Mouse (Mus musculus) lung, adult 2 months (tissue): ENCODE measurements around the gene Cped1.

Source experiments
- CTCF ChIP-seq: fragments of 200-500 bp; IDR thresholded peaks from 2 replicates; pipeline ENCODE4 v1.5.1; 2011; ENCODE audit warnings: mild to moderate bottlenecking, low read length, control low read depth; ENCODE audit not compliant: insufficient read depth
- POLR2A ChIP-seq: fragments of 200-500 bp; IDR thresholded peaks from 2 replicates; pipeline ENCODE4 v1.6.1; 2011; ENCODE audit warnings: low read depth, mild to moderate bottlenecking, control low read depth, low read length, borderline replicate concordance; ENCODE audit errors: extremely low read depth

DNA sequence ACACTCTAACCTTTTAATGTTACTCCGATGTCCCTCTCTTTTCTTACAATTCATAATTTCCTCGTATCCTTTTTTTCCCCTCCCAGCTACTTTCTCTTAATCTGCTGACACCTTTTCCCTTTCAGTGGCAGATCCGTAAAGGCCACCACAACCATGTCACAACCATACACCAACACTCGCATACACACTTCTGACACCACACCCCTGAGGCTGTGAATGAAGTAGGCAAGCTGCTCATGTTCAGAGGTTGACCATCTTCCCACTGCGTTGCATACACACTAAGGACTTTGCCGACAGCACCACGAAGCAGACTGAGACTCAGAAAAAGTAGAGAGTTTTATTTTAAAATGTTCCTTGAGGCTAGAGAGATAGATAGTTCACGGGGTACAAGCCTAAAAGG lies 235.4 kb downstream of the Cped1 start:
- TF ChIP-seq CTCF: no peak
- TF ChIP-seq POLR2A: no peak
